Mouse (Mus musculus) kidney, adult 2 months (tissue): ENCODE measurements around the gene Dedd2. TPM values are rescaled to one million over a fixed set of nuclear protein-coding genes. Genes with fewer than 3 reads are reported as not detected.

Source experiments
- DNase-seq: peaks from one replicate; pipeline ENCODE4 v3.0.0; 2021
- H3K27ac ChIP-seq: fragments of 200-500 bp; 2 replicates; pipeline ENCODE4 v1.5.1; 2012; ENCODE audit warnings: low read depth, low read length, control low read depth, inconsistent platforms; ENCODE audit not compliant: insufficient read depth
- H3K27me3 ChIP-seq: fragments of 200-500 bp; replicated peaks from 2 replicates; pipeline ENCODE4 v1.6.1; 2012; ENCODE audit warnings: mild to moderate bottlenecking, moderate library complexity, low read length, inconsistent platforms; ENCODE audit not compliant: control insufficient read depth, insufficient read depth
- H3K36me3 ChIP-seq: fragments of 200-500 bp; 2 replicates; pipeline ENCODE4 v1.6.1; 2012; ENCODE audit warnings: mild to moderate bottlenecking, moderate library complexity, low read length, inconsistent platforms; ENCODE audit not compliant: control insufficient read depth, insufficient read depth
- H3K4me1 ChIP-seq: fragments of 200-500 bp; 2 replicates; pipeline ENCODE4 v1.6.1; 2011; ENCODE audit warnings: low read length; ENCODE audit not compliant: control insufficient read depth, insufficient read depth
- H3K4me3 ChIP-seq: fragments of 200-500 bp; 2 replicates; pipeline ENCODE4 v1.5.1; 2011; ENCODE audit warnings: mild to moderate bottlenecking, low read depth, low read length, control low read depth; ENCODE audit not compliant: insufficient read depth
- CTCF ChIP-seq: fragments of 200-500 bp; conservative IDR thresholded peaks from 2 replicates; pipeline ENCODE4 v1.5.1; 2011; ENCODE audit warnings: low read depth, mild to moderate bottlenecking, control low read depth, low read length, moderate library complexity, mixed read lengths; ENCODE audit not compliant: insufficient read depth, insufficient read length
- POLR2A ChIP-seq: fragments of 200-500 bp; IDR thresholded peaks from one replicate; pipeline ENCODE4 v1.6.1; 2011; ENCODE audit warnings: low read depth, low read length, control low read depth
- WGBS: fragments of 180-500 bp; shearing (Covaris S2); methylation state at CpG from one replicate; pipeline ENCODE4 v1.1.7; 2018; 5-methylcytosine and 5-hydroxymethylcytosine counted together
- polyA plus RNA-seq: library from polyadenylated mRNA; depleted of rRNA; stranded (reverse); fragments of >200 nt; gene quantifications from 2 replicates; pipeline ENCODE4 v1.2.3, GENCODE M21; 2012; rRNA removed

Gene Dedd2
- 34.8 and 43.7 TPM in 2 replicates for polyA plus RNA-seq

DNA sequence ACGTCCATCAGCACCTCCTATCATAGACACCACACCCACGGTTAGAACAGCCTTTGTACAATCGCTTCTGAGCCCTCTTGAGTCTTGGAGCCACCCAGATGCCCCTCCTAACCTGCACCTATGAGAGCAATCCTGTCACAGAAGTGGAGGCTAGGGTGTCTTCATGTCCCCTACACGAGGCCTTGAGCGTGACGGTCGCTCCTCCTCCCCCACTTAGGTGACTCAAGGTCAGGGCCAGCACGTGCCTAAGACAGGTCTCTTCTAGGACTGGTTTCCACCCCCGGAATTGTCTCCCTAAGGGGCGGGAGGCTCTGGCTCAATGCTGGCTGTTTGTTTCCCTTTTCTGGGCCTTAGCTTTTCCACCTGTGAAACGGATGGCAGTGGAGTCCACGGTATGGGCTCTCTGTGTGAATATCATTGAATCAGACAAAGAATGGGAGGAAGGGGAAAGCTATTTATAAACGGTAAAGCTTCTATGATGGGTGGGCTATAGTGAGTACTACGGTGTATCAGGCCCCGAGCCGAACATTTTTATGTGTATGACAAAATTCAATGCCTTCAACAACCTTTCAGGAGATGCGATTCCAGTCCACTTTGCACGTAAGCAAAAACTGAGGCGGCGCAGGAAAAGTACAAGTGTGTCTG lies at the start of gene Dedd2:
Dedd2 (minus strand) TSS at position 159 of the 645 bp plus-strand sequence.
- 2% methylated on average over 20 of the region's 20 CpGs for WGBS
- H3K4me3 ChIP-seq = peak within 1 kb of the TSS; percentile 88
- peak within 1 kb of the TSS; percentile 76 for H3K27ac ChIP-seq
- TF ChIP-seq POLR2A (no peak), CTCF (no peak)
- DNase-seq = peak; percentile 63
- no peaks in the 10 kb centered on the region for H3K36me3 ChIP-seq
- H3K27me3 ChIP-seq = no peaks in the 10 kb centered on the region
- H3K4me1 ChIP-seq = peaks cover 13% of the 10 kb centered on the region

DNA sequence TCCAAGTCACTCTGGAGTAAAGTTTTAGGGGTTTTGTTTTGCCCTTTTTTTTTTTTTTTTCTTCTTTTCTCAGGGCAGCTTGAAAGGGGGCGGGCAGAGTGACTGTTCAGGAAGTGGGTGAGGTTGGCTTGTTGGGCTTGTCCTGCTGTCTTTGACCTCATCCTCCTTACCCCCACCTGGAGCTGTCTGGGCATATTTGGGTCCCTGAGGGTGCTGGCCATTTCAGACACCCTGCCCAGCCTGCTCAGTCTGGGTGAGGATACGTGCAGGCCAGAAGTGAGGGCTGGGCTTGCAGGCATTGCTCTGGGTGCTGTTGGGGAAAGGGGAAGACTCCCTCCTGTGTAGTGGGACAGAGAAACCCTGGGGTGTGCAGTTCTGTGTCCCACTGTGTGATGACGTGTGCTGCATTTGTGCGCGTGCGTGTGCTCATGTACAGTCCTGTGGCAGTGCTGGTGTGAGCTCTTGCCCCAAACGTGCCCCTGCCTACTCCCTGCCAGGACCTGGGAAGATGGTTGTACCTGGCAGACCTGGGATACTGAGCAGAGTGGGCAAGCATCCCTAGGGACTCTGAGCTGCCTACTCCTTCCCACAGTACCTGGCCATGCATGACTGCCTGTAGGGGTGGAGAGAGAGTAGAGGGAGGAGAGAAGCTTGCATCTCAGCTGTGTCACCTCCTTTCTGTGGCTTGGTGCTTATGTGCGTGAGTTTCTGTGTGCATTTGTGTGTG lies 49.3 kb upstream of the Dedd2 start:
- Histone ChIP-seq H3K4me1 (peaks cover 9% of the 10 kb centered on the region), H3K27ac (no peak overlapping the region), H3K27me3 (no peaks in the 10 kb centered on the region), H3K36me3 (no peaks in the 10 kb centered on the region), H3K4me3 (no peak overlapping the region)
- TF ChIP-seq CTCF = no peak
- TF ChIP-seq POLR2A = no peak
- WGBS = 39% methylated on average over 8 of the region's 8 CpGs
- peak; percentile 63 for DNase-seq

DNA sequence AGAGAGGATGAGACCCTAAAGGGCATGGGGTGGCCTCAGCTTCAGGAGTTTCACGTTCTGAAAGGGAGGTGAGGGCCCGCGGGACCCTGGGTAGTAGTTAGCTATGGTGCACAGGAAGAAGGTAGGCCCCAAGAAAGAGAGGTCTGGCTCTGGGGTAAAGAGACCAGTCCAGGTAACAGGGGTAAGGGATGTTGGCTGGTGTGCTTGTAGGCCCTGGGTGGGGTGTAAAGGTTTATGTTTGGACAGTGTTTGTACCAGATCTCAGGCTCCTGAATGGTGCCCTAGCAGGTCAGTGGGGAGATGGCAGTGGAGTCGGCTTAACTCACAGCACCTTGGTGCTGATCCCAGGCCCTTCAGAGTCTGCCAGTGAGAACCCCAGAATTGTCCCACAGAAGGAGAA lies 48.6 kb upstream of the Dedd2 start:
- 18% methylated on average over 4 of the region's 4 CpGs for WGBS
- H3K27me3 ChIP-seq = no peaks in the 10 kb centered on the region
- peak overlapping the region; percentile 77 for H3K4me3 ChIP-seq
- peaks cover 9% of the 10 kb centered on the region for H3K4me1 ChIP-seq
- H3K27ac ChIP-seq = peak overlapping the region; percentile 21; the same call in 1 of the 2 replicates
- TF ChIP-seq POLR2A (no peak), CTCF (no peak)
- DNase-seq = no peak
- no peaks in the 10 kb centered on the region for H3K36me3 ChIP-seq

DNA sequence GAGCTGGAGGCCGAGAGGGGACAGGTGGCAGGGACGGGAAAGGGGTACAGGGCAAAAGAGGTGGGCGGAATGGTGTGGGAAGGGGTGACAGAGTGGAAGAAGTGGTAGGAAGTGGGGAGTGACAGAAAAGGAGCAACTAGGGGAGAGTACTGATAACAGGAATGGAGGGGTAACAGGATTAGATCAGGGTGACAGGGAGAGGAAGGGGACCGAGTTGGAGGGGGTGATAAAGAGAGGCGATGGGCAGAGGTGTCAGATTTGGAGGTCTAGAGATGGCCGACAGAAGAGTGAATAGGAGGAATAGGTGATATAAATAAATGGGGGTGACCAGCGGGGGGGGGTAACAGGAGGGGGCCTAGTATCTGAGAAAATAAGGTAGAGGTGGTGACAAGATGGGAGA lies 48.2 kb upstream of the Dedd2 start:
- Histone ChIP-seq H3K4me3 (peak overlapping the region; percentile 77), H3K4me1 (peaks cover 9% of the 10 kb centered on the region), H3K27ac (peak overlapping the region; percentile 63), H3K27me3 (no peaks in the 10 kb centered on the region), H3K36me3 (no peaks in the 10 kb centered on the region)
- TF ChIP-seq POLR2A (no peak), CTCF (no peak)
- DNase-seq = no peak
- WGBS = 2% methylated on average over 7 of the region's 7 CpGs

DNA sequence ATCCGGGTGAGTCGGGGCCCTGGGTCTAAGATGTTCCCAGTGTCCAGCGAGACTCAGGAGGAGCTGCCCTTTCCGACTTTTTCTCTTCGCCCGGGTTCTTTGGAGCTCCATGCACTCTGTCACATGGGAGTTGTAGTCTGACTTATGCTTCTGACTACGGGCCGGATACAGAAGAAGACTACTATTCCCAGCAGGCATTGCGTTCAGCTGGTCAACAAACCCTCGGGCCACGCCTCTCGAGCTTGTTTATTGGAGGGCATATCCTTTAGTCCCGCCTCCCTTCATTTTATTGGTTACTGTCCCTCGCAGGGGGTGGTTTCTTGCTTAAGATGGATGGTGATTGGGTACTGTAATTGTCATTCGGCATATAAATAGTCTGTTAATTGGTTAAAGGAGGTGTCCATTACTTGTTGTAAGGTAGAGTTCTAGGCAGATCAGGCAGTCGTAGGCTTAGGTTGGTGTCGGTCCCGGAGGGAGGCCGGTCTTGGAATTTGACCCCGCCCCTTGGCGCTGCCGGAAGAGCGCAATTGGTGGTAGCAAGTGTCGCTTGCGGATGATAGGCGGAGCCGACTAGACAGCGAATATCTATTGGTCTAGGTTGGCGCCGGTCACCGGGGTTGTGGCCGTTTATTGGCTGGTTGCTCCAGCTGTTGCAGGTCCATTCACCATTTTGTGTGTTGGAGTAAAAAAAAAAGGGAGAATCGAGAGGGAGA lies 47.5 kb upstream of the Dedd2 start:
- Histone ChIP-seq H3K4me3 (peak overlapping the region; percentile 77), H3K4me1 (peaks cover 9% of the 10 kb centered on the region), H3K36me3 (no peaks in the 10 kb centered on the region), H3K27me3 (no peaks in the 10 kb centered on the region), H3K27ac (peak overlapping the region; percentile 98)
- DNase-seq = peak; percentile 100
- WGBS = under 1% methylated on average over 33 of the region's 33 CpGs
- TF ChIP-seq POLR2A = no peak
- no peak for TF ChIP-seq CTCF

DNA sequence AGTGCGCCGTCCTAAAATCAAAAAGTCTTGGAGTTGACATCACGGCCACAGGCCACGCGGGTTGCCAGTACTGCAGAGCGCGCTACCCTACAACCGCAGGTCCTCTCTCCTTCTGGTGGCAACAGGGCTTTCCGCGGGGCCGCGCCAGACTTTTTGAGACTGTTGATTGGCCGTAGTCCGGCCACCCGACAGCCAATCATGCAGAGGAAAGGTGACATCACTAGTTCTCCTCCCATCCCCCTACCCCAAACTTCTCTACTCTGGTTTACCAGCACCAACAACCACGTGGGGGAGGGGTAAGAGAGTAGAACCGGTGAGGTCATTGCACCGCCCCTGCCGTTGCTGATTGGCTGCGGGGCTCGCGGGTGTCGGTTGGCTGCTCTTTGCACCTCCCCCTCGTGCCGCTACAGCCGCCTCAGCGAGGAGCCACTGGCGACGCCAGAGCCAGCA lies 46.9 kb upstream of the Dedd2 start, which contains the start of gene Cic:
Cic (plus strand) TSS at position 404 of the 450 bp plus-strand sequence.
- Histone ChIP-seq H3K4me3 (peak within 1 kb of the TSS; percentile 77), H3K27me3 (no peaks in the 10 kb centered on the region), H3K36me3 (no peaks in the 10 kb centered on the region), H3K27ac (peak within 1 kb of the TSS; percentile 98), H3K4me1 (peaks cover 9% of the 10 kb centered on the region)
- TF ChIP-seq POLR2A (no peak), CTCF (no peak)
- peak; percentile 100 for DNase-seq
- WGBS = 0% methylated on average over 29 of the region's 29 CpGs
